Comparison of ENCODE assay signal across 22 mouse cellular contexts in genomic region chr10:115829696-115830095, GRCm38 (mm10). TPM values are rescaled to one million over a fixed set of nuclear protein-coding genes. Genes with fewer than 3 reads are reported as not detected.
DNase-seq lines count a peak whose midpoint lies in the region; ATAC-seq and TF ChIP-seq lines count a peak whose summit lies in the region.
"Had no signal": no experiment of that assay in that cellular context is flagged by ENCODE, and none has a peak within 500 bp of the region (broad histone marks: within the 10 kb centered on the region; RNA-seq: fewer than 3 reads in every experiment).

No protein-coding gene starts in this region.

- H3K27ac ChIP-seq in intestine, embryonic 15.5 days: peak overlapping the region; percentile 38; the same call in 1 of the 2 replicates
- H3K27ac ChIP-seq in intestine, postnatal 0 days (ENCODE audit: low read depth, low read length): 0 out of 2 replicates have a peak overlapping the region, but pooled peaks have one; percentile 41
- no peak overlapping the region for H3K27ac ChIP-seq in stomach, embryonic 16.5 days (ENCODE audit: low read length)
- H3K27ac ChIP-seq in lung, postnatal 0 days (ENCODE audit: low read length): no peak overlapping the region
- H3K27ac ChIP-seq: embryonic facial prominence, embryonic 13.5 days; embryonic facial prominence, embryonic 15.5 days; forebrain, embryonic 10.5 days; forebrain, embryonic 12.5 days had no signal

- H3K9me3 ChIP-seq in intestine, embryonic 15.5 days: no peaks in the 10 kb centered on the region
- no peaks in the 10 kb centered on the region for H3K9me3 ChIP-seq in intestine, postnatal 0 days (ENCODE audit: control insufficient read depth)
- no peaks in the 10 kb centered on the region for H3K9me3 ChIP-seq in stomach, embryonic 16.5 days (replicated peaks; ENCODE audit: control insufficient read depth, low read length)
- no peaks in the 10 kb centered on the region for H3K9me3 ChIP-seq in lung, postnatal 0 days (ENCODE audit: low read length)
- H3K9me3 ChIP-seq: embryonic facial prominence, embryonic 13.5 days; embryonic facial prominence, embryonic 15.5 days; forebrain, embryonic 10.5 days; forebrain, embryonic 12.5 days had no signal

- ATAC-seq in intestine, embryonic 15.5 days: peak; percentile 53; the same call in 1 of the 2 replicates
- peak; percentile 56; the same call in 1 of the 2 replicates for ATAC-seq in intestine, postnatal 0 days
- ATAC-seq in stomach, embryonic 16.5 days (ENCODE audit: insufficient read depth, low FRiP score): peak; percentile 49; the same call in 1 of the 2 replicates
- ATAC-seq in cerebellum, adult (ENCODE audit: insufficient number of reproducible peaks, low FRiP score, low TSS enrichment): no peak
- ATAC-seq in lung, postnatal 0 days: no peak
- ATAC-seq: forebrain, embryonic 14.5 days; forebrain, embryonic 16.5 days had no signal

- WGBS in intestine, embryonic 15.5 days: 59% methylated on average over 1 of the region's 1 CpGs
- 24% methylated on average over 1 of the region's 1 CpGs for WGBS in intestine, postnatal 0 days
- WGBS in stomach, embryonic 16.5 days: 65% methylated on average over 1 of the region's 1 CpGs
- 52% methylated on average over 1 of the region's 1 CpGs for WGBS in lung, postnatal 0 days

- no peaks in the 10 kb centered on the region for H3K36me3 ChIP-seq in intestine, embryonic 15.5 days
- no peaks in the 10 kb centered on the region; the same call in 1 of the 2 replicates for H3K36me3 ChIP-seq in intestine, postnatal 0 days (ENCODE audit: control insufficient read depth, insufficient read depth)
- H3K36me3 ChIP-seq in stomach, embryonic 16.5 days (ENCODE audit: control insufficient read depth, insufficient read depth, low read length): no peaks in the 10 kb centered on the region
- no peaks in the 10 kb centered on the region; the same call in 1 of the 2 replicates for H3K36me3 ChIP-seq in lung, postnatal 0 days (ENCODE audit: insufficient read depth, low read length)
- H3K36me3 ChIP-seq: embryonic facial prominence, embryonic 13.5 days; embryonic facial prominence, embryonic 15.5 days; forebrain, embryonic 10.5 days; forebrain, embryonic 12.5 days had no signal

- H3K4me1 ChIP-seq in intestine, embryonic 15.5 days (replicated peaks): 0 out of 2 replicates have a peak, but pooled peaks cover 3% of the 10 kb centered on the region
- no peaks in the 10 kb centered on the region; the same call in 1 of the 2 replicates for H3K4me1 ChIP-seq in intestine, postnatal 0 days (replicated peaks; ENCODE audit: control insufficient read depth, insufficient read depth, low read length)
- H3K4me1 ChIP-seq in stomach, embryonic 16.5 days (ENCODE audit: control insufficient read depth, insufficient read depth, low read length): no peaks in the 10 kb centered on the region
- H3K4me1 ChIP-seq in lung, postnatal 0 days (ENCODE audit: insufficient read depth, low read depth, low read length): no peaks in the 10 kb centered on the region
- H3K4me1 ChIP-seq: forebrain, embryonic 10.5 days; forebrain, embryonic 12.5 days had no signal

- H3K4me3 ChIP-seq in intestine, embryonic 15.5 days (replicated peaks): no peak overlapping the region
- H3K4me3 ChIP-seq in intestine, postnatal 0 days (ENCODE audit: low read depth, low read length): no peak overlapping the region
- no peak overlapping the region for H3K4me3 ChIP-seq in stomach, embryonic 16.5 days (replicated peaks; ENCODE audit: low read length)
- H3K4me3 ChIP-seq in lung, postnatal 0 days (ENCODE audit: low read depth, low read length): no peak overlapping the region
- H3K4me3 ChIP-seq: embryonic facial prominence, embryonic 13.5 days; embryonic facial prominence, embryonic 15.5 days; erythroblast, embryonic 14.5 days; forebrain, embryonic 10.5 days; forebrain, embryonic 12.5 days had no signal

- TF ChIP-seq EP300 in lung, postnatal 0 days (IDR thresholded peaks at IDR 0.05): no peak

- no peaks in the 10 kb centered on the region for H3K27me3 ChIP-seq in intestine, embryonic 15.5 days (replicated peaks)
- H3K27me3 ChIP-seq in intestine, postnatal 0 days (replicated peaks; ENCODE audit: control insufficient read depth, insufficient read depth, low read length): no peaks in the 10 kb centered on the region
- H3K27me3 ChIP-seq in stomach, embryonic 16.5 days (ENCODE audit: control insufficient read depth, insufficient read depth, low read length): no peaks in the 10 kb centered on the region
- no peaks in the 10 kb centered on the region for H3K27me3 ChIP-seq in lung, postnatal 0 days (replicated peaks; ENCODE audit: insufficient read depth, low read length)
- H3K27me3 ChIP-seq: embryonic facial prominence, embryonic 13.5 days; embryonic facial prominence, embryonic 15.5 days; forebrain, embryonic 12.5 days had no signal

- no peak overlapping the region for H3K4me2 ChIP-seq in intestine, embryonic 15.5 days (replicated peaks)
- H3K4me2 ChIP-seq in intestine, postnatal 0 days (replicated peaks; ENCODE audit: low read depth): no peak overlapping the region
- H3K4me2 ChIP-seq in stomach, embryonic 16.5 days (ENCODE audit: low read depth, low read length): no peak overlapping the region
- H3K4me2 ChIP-seq in lung, postnatal 0 days (replicated peaks; ENCODE audit: low read depth, low read length): no peak overlapping the region
- H3K4me2 ChIP-seq: embryonic facial prominence, embryonic 13.5 days; embryonic facial prominence, embryonic 15.5 days; forebrain, embryonic 12.5 days had no signal

- TF ChIP-seq CTCF in intestine, postnatal 0 days (IDR thresholded peaks at IDR 0.05; ENCODE audit: low read depth): no peak
- no peak for TF ChIP-seq CTCF in lung, postnatal 0 days (IDR thresholded peaks at IDR 0.05)

- DNase-seq in heart, adult 9 months (ENCODE audit: low spot score in 2 of 2): no peak
- no peak for DNase-seq in kidney, postnatal 10 days
- DNase-seq in lung, postnatal 0 days (ENCODE audit: low spot score): no peak
- DNase-seq: adrenal gland, adult 2 months; adrenal gland, postnatal 10 days; adrenal gland, postnatal 25 days; cerebellum, adult 11-12 months; cerebellum, adult 2 months; cerebellum, adult 9-10 months; cerebellum, postnatal 10 days; cerebellum, postnatal 25 days had no signal

- H3K9ac ChIP-seq in intestine, embryonic 15.5 days: no peak overlapping the region
- H3K9ac ChIP-seq in intestine, postnatal 0 days (ENCODE audit: low read depth, low read length): no peak overlapping the region
- H3K9ac ChIP-seq in stomach, embryonic 16.5 days (ENCODE audit: low read length): no peak overlapping the region
- no peak overlapping the region for H3K9ac ChIP-seq in lung, postnatal 0 days (replicated peaks; ENCODE audit: low read depth)
- H3K9ac ChIP-seq: embryonic facial prominence, embryonic 13.5 days; embryonic facial prominence, embryonic 15.5 days; forebrain, embryonic 12.5 days had no signal

RNA-seq across cellular contexts. Expression of gene Tspan8, which starts 13.1 kb away (rescaled TPM):
- 205 and 222 TPM in 2 replicates for polyA plus RNA-seq in intestine, embryonic 15.5 days (2015; fragmentation: Nextera tagmentation; extraction: Ambion mirVana)
- 204 and 208 TPM in 2 replicates for polyA plus RNA-seq in intestine, postnatal 0 days (2015; fragmentation: Nextera tagmentation; extraction: Ambion mirVana)
- polyA plus RNA-seq in stomach, embryonic 16.5 days (2015; fragmentation: Nextera tagmentation; extraction: Ambion mirVana): 130 and 145 TPM in 2 replicates
- polyA plus RNA-seq in lung, postnatal 0 days (2015; fragmentation: Nextera tagmentation; extraction: Ambion mirVana): 253 and 301 TPM in 2 replicates
- polyA plus RNA-seq: adrenal gland, adult 2 months had no signal

Comparison
In these comparisons a context has a peak if more than half of its experiments do, and no peak if none do; other contexts are left out.
1. ATAC-seq: peak in intestine, embryonic 15.5 days (single experiment), intestine, postnatal 0 days (single experiment) and stomach, embryonic 16.5 days (single experiment); none in cerebellum, adult (single experiment) and lung, postnatal 0 days (single experiment).
2. H3K27ac ChIP-seq: peak in intestine, embryonic 15.5 days (single experiment) and intestine, postnatal 0 days (single experiment); none in stomach, embryonic 16.5 days (single experiment) and lung, postnatal 0 days (single experiment).